Mouse (Mus musculus): ENCODE results near the gene Il5ra. TPM values are rescaled to one million over a fixed set of nuclear protein-coding genes. Genes with fewer than 3 reads are reported as not detected.

Gene Il5ra
- polyA plus RNA-seq, 1 experiment from 2014 or later, result 0.14 TPM

- no peak overlapping the region for H3K4me3 ChIP-seq (ENCODE audit: low read depth, low read length)
- no peaks in the 10 kb centered on the region for H3K27me3 ChIP-seq (replicated peaks; ENCODE audit: control insufficient read depth, insufficient read depth, low read length)
- DNase-seq (ENCODE audit: low spot score), result no peak
- no peak overlapping the region for H3K27ac ChIP-seq (ENCODE audit: low read depth, low read length)
- WGBS, result 71% methylated on average over 3 of the region's 3 CpGs
- H3K9me3 ChIP-seq (ENCODE audit: control insufficient read depth, low read length), result no peaks in the 10 kb centered on the region
- H3K4me2 ChIP-seq, result no peak overlapping the region
- no peak for ATAC-seq (replicated peaks; ENCODE audit: low FRiP score)
- H3K36me3 ChIP-seq (ENCODE audit: control insufficient read depth, insufficient read depth, low read length), result no peaks in the 10 kb centered on the region
- no peaks in the 10 kb centered on the region for H3K4me1 ChIP-seq (replicated peaks; ENCODE audit: control insufficient read depth, insufficient read depth, low read length)
- no peak overlapping the region for H3K9ac ChIP-seq (ENCODE audit: low read depth, low read length)
Observed at GRCm38 (mm10) chr6:106747804-106748203, 1.0 kb downstream of the Il5ra start.

- H3K4me2 ChIP-seq, result no peak overlapping the region
Observed at GRCm38 (mm10) chr6:106747251-106747650, 1.6 kb downstream of the Il5ra start.

GRCm38 (mm10) chr6:106745673-106746394 lies 3.0 kb downstream of the Il5ra start:
- no peak overlapping the region for H3K4me2 ChIP-seq
- H3K36me3 ChIP-seq (ENCODE audit: control insufficient read depth, insufficient read depth, low read length), result no peaks in the 10 kb centered on the region
- H3K4me1 ChIP-seq (replicated peaks; ENCODE audit: control insufficient read depth, insufficient read depth, low read length), result no peaks in the 10 kb centered on the region
- no peak overlapping the region for H3K9ac ChIP-seq (ENCODE audit: low read depth, low read length)
- no peak for DNase-seq (ENCODE audit: low spot score)
- H3K4me3 ChIP-seq (ENCODE audit: low read depth, low read length), result no peak overlapping the region
- ATAC-seq (replicated peaks; ENCODE audit: low FRiP score), result no peak
- H3K27ac ChIP-seq (ENCODE audit: low read depth, low read length), result no peak overlapping the region
- no peaks in the 10 kb centered on the region for H3K27me3 ChIP-seq (replicated peaks; ENCODE audit: control insufficient read depth, insufficient read depth, low read length)
- no peaks in the 10 kb centered on the region for H3K9me3 ChIP-seq (ENCODE audit: control insufficient read depth, low read length)
- WGBS, result 69% methylated on average over 7 of the region's 7 CpGs

More at GRCm38 (mm10) chr6:106747251-106747650, 1.6 kb downstream of the Il5ra start:
- Histone ChIP-seq H3K4me3 (ENCODE audit: low read depth, low read length) (no peak overlapping the region), H3K4me1 (replicated peaks; ENCODE audit: control insufficient read depth, insufficient read depth, low read length) (no peaks in the 10 kb centered on the region), H3K27ac (ENCODE audit: low read depth, low read length) (no peak overlapping the region), H3K9me3 (ENCODE audit: control insufficient read depth, low read length) (no peaks in the 10 kb centered on the region), H3K27me3 (replicated peaks; ENCODE audit: control insufficient read depth, insufficient read depth, low read length) (no peaks in the 10 kb centered on the region), H3K9ac (ENCODE audit: low read depth, low read length) (no peak overlapping the region), H3K36me3 (ENCODE audit: control insufficient read depth, insufficient read depth, low read length) (no peaks in the 10 kb centered on the region)
- no peak for DNase-seq (ENCODE audit: low spot score)
- 89% methylated on average over 5 of the region's 5 CpGs for WGBS
- no peak for ATAC-seq (replicated peaks; ENCODE audit: low FRiP score)

GRCm38 (mm10) chr6:106743556-106744233 lies 5.1 kb downstream of the Il5ra start:
- Histone ChIP-seq H3K9me3 (ENCODE audit: control insufficient read depth, low read length) (no peaks in the 10 kb centered on the region), H3K36me3 (ENCODE audit: control insufficient read depth, insufficient read depth, low read length) (no peaks in the 10 kb centered on the region), H3K4me1 (replicated peaks; ENCODE audit: control insufficient read depth, insufficient read depth, low read length) (no peaks in the 10 kb centered on the region), H3K27me3 (replicated peaks; ENCODE audit: control insufficient read depth, insufficient read depth, low read length) (no peaks in the 10 kb centered on the region), H3K4me2 (no peak overlapping the region), H3K27ac (ENCODE audit: low read depth, low read length) (no peak overlapping the region), H3K4me3 (ENCODE audit: low read depth, low read length) (no peak overlapping the region), H3K9ac (ENCODE audit: low read depth, low read length) (no peak overlapping the region)
- ATAC-seq (replicated peaks; ENCODE audit: low FRiP score) (no peak), DNase-seq (ENCODE audit: low spot score) (no peak)
- WGBS, result 78% methylated on average over 7 of the region's 7 CpGs

GRCm38 (mm10) chr6:106740244-106740825 lies 8.5 kb downstream of the Il5ra start:
- no peak for DNase-seq (ENCODE audit: low spot score)
- Histone ChIP-seq H3K4me2 (no peak overlapping the region), H3K9me3 (ENCODE audit: control insufficient read depth, low read length) (no peaks in the 10 kb centered on the region), H3K4me3 (ENCODE audit: low read depth, low read length) (no peak overlapping the region), H3K27ac (ENCODE audit: low read depth, low read length) (no peak overlapping the region), H3K9ac (ENCODE audit: low read depth, low read length) (no peak overlapping the region), H3K27me3 (replicated peaks; ENCODE audit: control insufficient read depth, insufficient read depth, low read length) (no peaks in the 10 kb centered on the region), H3K4me1 (replicated peaks; ENCODE audit: control insufficient read depth, insufficient read depth, low read length) (no peaks in the 10 kb centered on the region), H3K36me3 (ENCODE audit: control insufficient read depth, insufficient read depth, low read length) (no peaks in the 10 kb centered on the region)
- WGBS, result 91% methylated on average over 1 of the region's 1 CpGs
- no peak for ATAC-seq (replicated peaks; ENCODE audit: low FRiP score)

GRCm38 (mm10) chr6:106738229-106738628 lies 10.6 kb downstream of the Il5ra start:
- DNase-seq (ENCODE audit: low spot score), result no peak
- 75% methylated on average over 3 of the region's 3 CpGs for WGBS
- Histone ChIP-seq H3K4me2 (no peak overlapping the region), H3K9ac (ENCODE audit: low read depth, low read length) (no peak overlapping the region), H3K36me3 (ENCODE audit: control insufficient read depth, insufficient read depth, low read length) (no peaks in the 10 kb centered on the region), H3K4me1 (replicated peaks; ENCODE audit: control insufficient read depth, insufficient read depth, low read length) (no peaks in the 10 kb centered on the region), H3K4me3 (ENCODE audit: low read depth, low read length) (no peak overlapping the region), H3K27ac (ENCODE audit: low read depth, low read length) (no peak overlapping the region), H3K27me3 (replicated peaks; ENCODE audit: control insufficient read depth, insufficient read depth, low read length) (no peaks in the 10 kb centered on the region), H3K9me3 (ENCODE audit: control insufficient read depth, low read length) (no peaks in the 10 kb centered on the region)
- ATAC-seq (replicated peaks; ENCODE audit: low FRiP score), result no peak

- no peak for DNase-seq (ENCODE audit: low spot score)
- 0 out of 2 replicates have a peak, but pooled peaks have one; percentile 34 for ATAC-seq (replicated peaks; ENCODE audit: low FRiP score)
- no peaks in the 10 kb centered on the region for H3K36me3 ChIP-seq (ENCODE audit: control insufficient read depth, insufficient read depth, low read length)
- H3K9ac ChIP-seq (ENCODE audit: low read depth, low read length), result no peak overlapping the region
- H3K9me3 ChIP-seq (ENCODE audit: control insufficient read depth, low read length), result no peaks in the 10 kb centered on the region
- no peaks in the 10 kb centered on the region for H3K27me3 ChIP-seq (replicated peaks; ENCODE audit: control insufficient read depth, insufficient read depth, low read length)
- WGBS, result 53% methylated on average over 4 of the region's 4 CpGs
- no peaks in the 10 kb centered on the region for H3K4me1 ChIP-seq (replicated peaks; ENCODE audit: control insufficient read depth, insufficient read depth, low read length)
- no peak overlapping the region for H3K27ac ChIP-seq (ENCODE audit: low read depth, low read length)
- no peak overlapping the region for H3K4me3 ChIP-seq (ENCODE audit: low read depth, low read length)
- H3K4me2 ChIP-seq, result no peak overlapping the region
Observed at GRCm38 (mm10) chr6:106732563-106732962, 16.3 kb downstream of the Il5ra start.

- no peak overlapping the region for H3K9ac ChIP-seq (ENCODE audit: low read depth, low read length)
- WGBS, result 76% methylated on average over 4 of the region's 4 CpGs
- no peak overlapping the region for H3K27ac ChIP-seq (ENCODE audit: low read depth, low read length)
- no peak overlapping the region for H3K4me3 ChIP-seq (ENCODE audit: low read depth, low read length)
- no peak overlapping the region for H3K4me2 ChIP-seq
- no peaks in the 10 kb centered on the region for H3K4me1 ChIP-seq (replicated peaks; ENCODE audit: control insufficient read depth, insufficient read depth, low read length)
- no peaks in the 10 kb centered on the region for H3K27me3 ChIP-seq (replicated peaks; ENCODE audit: control insufficient read depth, insufficient read depth, low read length)
- ATAC-seq (replicated peaks; ENCODE audit: low FRiP score), result no peak
- H3K36me3 ChIP-seq (ENCODE audit: control insufficient read depth, insufficient read depth, low read length), result no peaks in the 10 kb centered on the region
- no peaks in the 10 kb centered on the region for H3K9me3 ChIP-seq (ENCODE audit: control insufficient read depth, low read length)
- no peak for DNase-seq (ENCODE audit: low spot score)
Observed at GRCm38 (mm10) chr6:106729682-106730314, 19.0 kb downstream of the Il5ra start.
